Comparison of ENCODE assay signal across 11 mouse cellular contexts in the genomic region with DNA sequence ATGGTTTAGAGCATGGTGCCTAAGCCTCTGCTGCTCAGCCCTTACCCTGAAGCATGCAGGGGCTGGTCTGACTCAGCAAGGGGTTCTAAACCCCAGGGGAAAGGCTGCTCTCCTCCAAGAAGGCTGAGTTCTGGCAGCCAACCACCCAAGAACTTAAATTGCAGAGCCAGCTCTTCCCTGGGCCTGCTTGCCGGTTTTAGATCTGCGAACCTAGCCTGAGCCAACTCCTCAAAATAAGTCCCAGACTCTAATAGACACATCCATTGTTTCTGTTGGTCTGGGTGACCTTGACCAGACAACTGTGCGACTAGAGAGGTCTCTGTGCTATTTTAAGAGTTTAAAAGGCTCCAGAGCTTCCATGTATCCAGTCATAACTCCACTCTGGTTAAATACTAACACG. TPM values are rescaled to one million over a fixed set of nuclear protein-coding genes. Genes with fewer than 3 reads are reported as not detected.
DNase-seq lines count a peak whose midpoint lies in the region; ATAC-seq and TF ChIP-seq lines count a peak whose summit lies in the region.
"Had no signal": no experiment of that assay in that cellular context is flagged by ENCODE, and none has a peak within 500 bp of the region (broad histone marks: within the 10 kb centered on the region; RNA-seq: fewer than 3 reads in every experiment).

No protein-coding gene starts in this region.

- H3K27me3 ChIP-seq in liver, postnatal 0 days (ENCODE audit: insufficient read depth, low read length) = no peaks in the 10 kb centered on the region
- H3K27me3 ChIP-seq: hindbrain, embryonic 15.5 days had no signal

- H3K4me2 ChIP-seq in liver, postnatal 0 days (ENCODE audit: low read depth, low read length) = no peak overlapping the region
- H3K4me2 ChIP-seq: hindbrain, embryonic 15.5 days had no signal

- H3K36me3 ChIP-seq in liver, postnatal 0 days (replicated peaks; ENCODE audit: insufficient read depth, low read length) = peaks cover 10% of the 10 kb centered on the region

- 54% methylated on average over 4 of the region's 4 CpGs for WGBS in liver, postnatal 0 days (ENCODE audit: insufficient replicate concordance)

- peak overlapping the region; percentile 55; the same call in 1 of the 2 replicates for H3K27ac ChIP-seq in liver, postnatal 0 days (ENCODE audit: low read depth)
- H3K27ac ChIP-seq: macrophage had no signal

- no peak overlapping the region for H3K4me3 ChIP-seq in liver, postnatal 0 days (ENCODE audit: low read depth, low read length)
- H3K4me3 ChIP-seq: hindbrain, embryonic 15.5 days had no signal

- no peaks in the 10 kb centered on the region for H3K9me3 ChIP-seq in liver, postnatal 0 days (ENCODE audit: low read length)
- H3K9me3 ChIP-seq: hindbrain, embryonic 15.5 days had no signal

- no peak overlapping the region for H3K9ac ChIP-seq in liver, postnatal 0 days (replicated peaks)
- H3K9ac ChIP-seq: hindbrain, embryonic 15.5 days had no signal

- no peak for TF ChIP-seq EP300 in liver, postnatal 0 days (IDR thresholded peaks at IDR 0.05; ENCODE audit: low read depth)

- peak; percentile 93 for DNase-seq in heart, adult 11 months
- DNase-seq in heart, postnatal 25 days (ENCODE audit: low spot score) = no peak
- DNase-seq in ovary, adult 18-20 months (ENCODE audit: low spot score) = peak; percentile 48
- DNase-seq in ovary, postnatal 36 days (ENCODE audit: low spot score) = no peak
- no peak for DNase-seq in liver, postnatal 0 days
- no peak for DNase-seq in thymus, postnatal 10 days (ENCODE audit: low spot score in 2 of 2)
- no peak for DNase-seq in layer of hippocampus, postnatal 10 days (ENCODE audit: low spot score in 2 of 2)
- no peak for DNase-seq in frontal cortex, postnatal 10 days (ENCODE audit: low spot score in 2 of 2)

- intact Hi-C loops in heart, postnatal 25 days (cut with DNase I) = no loop called here

- no peak for ATAC-seq in liver, postnatal 0 days

- TF ChIP-seq CTCF in liver, postnatal 0 days (IDR thresholded peaks at IDR 0.05; ENCODE audit: low read depth) = no peak

- H3K4me1 ChIP-seq in liver, postnatal 0 days (ENCODE audit: insufficient read depth) = peaks cover 14% of the 10 kb centered on the region

RNA-seq across cellular contexts. Expression of a gene that starts 2.4 kb away (rescaled TPM):
- total RNA-seq in heart, postnatal 25 days (2021) = 100 to 1,000 TPM; 560 to 591 TPM
- polyA plus RNA-seq in liver, postnatal 0 days (2015; fragmentation: Nextera tagmentation; extraction: Ambion mirVana) = 52.5 and 69.5 TPM in 2 replicates
- total RNA-seq in layer of hippocampus, postnatal 10 days (2021) = 100 to 1,000 TPM; 128 to 131 TPM

RNA-seq across cellular contexts. Expression of a gene that starts 19.2 kb away (rescaled TPM):
- total RNA-seq in heart, postnatal 25 days (2021) = 10 to 100 TPM; 63.6 to 68.4 TPM
- polyA plus RNA-seq in liver, postnatal 0 days (2015; fragmentation: Nextera tagmentation; extraction: Ambion mirVana) = 102 and 111 TPM in 2 replicates
- total RNA-seq in layer of hippocampus, postnatal 10 days (2021) = 100 to 1,000 TPM; 106 to 108 TPM

RNA-seq across cellular contexts. Expression of a gene that starts 44.0 kb away (rescaled TPM):
- total RNA-seq in heart, postnatal 25 days (2021) = 1 to 10 TPM; 1.3 to 1.8 TPM
- polyA plus RNA-seq in liver, postnatal 0 days (2015; fragmentation: Nextera tagmentation; extraction: Ambion mirVana) = 17.7 and 24.2 TPM in 2 replicates
- total RNA-seq in layer of hippocampus, postnatal 10 days (2021) = 1 to 10 TPM; 2.1 to 2.3 TPM
- total RNA-seq: neutrophil, adult 5-6 weeks had no signal
- polyA plus RNA-seq: macrophage had no signal

Comparison
In these comparisons a context has a peak if more than half of its experiments do, and no peak if none do; other contexts are left out.
1. DNase-seq: peak in heart, adult 11 months (single experiment) and ovary, adult 18-20 months (single experiment); none in heart, postnatal 25 days (single experiment), ovary, postnatal 36 days (single experiment), liver, postnatal 0 days (single experiment), thymus, postnatal 10 days (0 of 2), layer of hippocampus, postnatal 10 days (0 of 2) and frontal cortex, postnatal 10 days (0 of 2).
2. RNA of a gene that starts 2.4 kb away (total RNA-seq): 560 to 591 TPM in heart, postnatal 25 days; 128 to 131 TPM in layer of hippocampus, postnatal 10 days; every median in the first group is over 4 times any median in the second.